Mouse (Mus musculus): ENCODE data around the gene Grasp.

The Grasp gene

GRCm38 (mm10) chr15:101228866-101229590, 5.0 kb downstream of the Grasp start:
- no peak for DNase-seq (ENCODE audit: low read depth, low spot score)

GRCm38 (mm10) chr15:101230503-101230902, 6.5 kb downstream of the Grasp start:
- DNase-seq (ENCODE audit: low read depth, low spot score), result no peak

GRCm38 (mm10) chr15:101230995-101231647, 7.1 kb downstream of the Grasp start:
- peak; percentile 93 for DNase-seq (ENCODE audit: low read depth, low spot score)

GRCm38 (mm10) chr15:101231648-101232180, 7.7 kb downstream of the Grasp start:
- no peak for DNase-seq (ENCODE audit: low read depth, low spot score)

GRCm38 (mm10) chr15:101232607-101233006, 8.6 kb downstream of the Grasp start:
- no peak for DNase-seq (ENCODE audit: low read depth, low spot score)

GRCm38 (mm10) chr15:101233183-101233582, 9.2 kb downstream of the Grasp start:
- DNase-seq (ENCODE audit: low read depth, low spot score), result no peak

- DNase-seq (ENCODE audit: low read depth, low spot score), result peak; percentile 85
Measured at GRCm38 (mm10) chr15:101233641-101234275, 9.8 kb downstream of the Grasp start.

GRCm38 (mm10) chr15:101234611-101235341, 10.8 kb downstream of the Grasp start:
- no peak for DNase-seq (ENCODE audit: low read depth, low spot score)

- DNase-seq (ENCODE audit: low read depth, low spot score), result peak; percentile 51
Measured at GRCm38 (mm10) chr15:101235342-101235698, 11.3 kb downstream of the Grasp start.

GRCm38 (mm10) chr15:101235728-101236327, 11.8 kb downstream of the Grasp start:
- no peak for DNase-seq (ENCODE audit: low read depth, low spot score)

GRCm38 (mm10) chr15:101236878-101237277, 12.9 kb downstream of the Grasp start:
- DNase-seq (ENCODE audit: low read depth, low spot score), result peak; percentile 83

GRCm38 (mm10) chr15:101238885-101239511, 15.0 kb downstream of the Grasp start:
- peak; percentile 90 for DNase-seq (ENCODE audit: low read depth, low spot score)

GRCm38 (mm10) chr15:101239821-101240220, 15.8 kb downstream of the Grasp start:
- DNase-seq (ENCODE audit: low read depth, low spot score), result peak; percentile 45

GRCm38 (mm10) chr15:101240799-101241204, 16.8 kb downstream of the Grasp start:
- peak; percentile 91 for DNase-seq (ENCODE audit: low read depth, low spot score)

GRCm38 (mm10) chr15:101241236-101241635, 17.2 kb downstream of the Grasp start:
- DNase-seq (ENCODE audit: low read depth, low spot score), result no peak

GRCm38 (mm10) chr15:101241853-101242252, 17.9 kb downstream of the Grasp start:
- no peak for DNase-seq (ENCODE audit: low read depth, low spot score)

GRCm38 (mm10) chr15:101242645-101243044, 18.7 kb downstream of the Grasp start:
- DNase-seq (ENCODE audit: low read depth, low spot score), result peak; percentile 88

GRCm38 (mm10) chr15:101244012-101244411, 20.0 kb downstream of the Grasp start:
- DNase-seq (ENCODE audit: low read depth, low spot score), result no peak

GRCm38 (mm10) chr15:101246231-101247154, 22.5 kb downstream of the Grasp start:
- peak; percentile 99 for DNase-seq (ENCODE audit: low read depth, low spot score)

GRCm38 (mm10) chr15:101247155-101247498, 23.1 kb downstream of the Grasp start:
- no peak for DNase-seq (ENCODE audit: low read depth, low spot score)
